Mouse (Mus musculus) heart, postnatal 0 days (tissue): ENCODE measurements around the gene Amer2.

Source experiments
- CTCF ChIP-seq: IDR thresholded peaks from 2 replicates; pipeline ENCODE4 v1.5.1; 2016; ENCODE audit warnings: antibody characterized with exemption, control low read depth, low read depth
- EP300 ChIP-seq: IDR thresholded peaks from 2 replicates; pipeline ENCODE4 v1.6.1; 2016; ENCODE audit warnings: antibody characterized with exemption, low read depth

DNA sequence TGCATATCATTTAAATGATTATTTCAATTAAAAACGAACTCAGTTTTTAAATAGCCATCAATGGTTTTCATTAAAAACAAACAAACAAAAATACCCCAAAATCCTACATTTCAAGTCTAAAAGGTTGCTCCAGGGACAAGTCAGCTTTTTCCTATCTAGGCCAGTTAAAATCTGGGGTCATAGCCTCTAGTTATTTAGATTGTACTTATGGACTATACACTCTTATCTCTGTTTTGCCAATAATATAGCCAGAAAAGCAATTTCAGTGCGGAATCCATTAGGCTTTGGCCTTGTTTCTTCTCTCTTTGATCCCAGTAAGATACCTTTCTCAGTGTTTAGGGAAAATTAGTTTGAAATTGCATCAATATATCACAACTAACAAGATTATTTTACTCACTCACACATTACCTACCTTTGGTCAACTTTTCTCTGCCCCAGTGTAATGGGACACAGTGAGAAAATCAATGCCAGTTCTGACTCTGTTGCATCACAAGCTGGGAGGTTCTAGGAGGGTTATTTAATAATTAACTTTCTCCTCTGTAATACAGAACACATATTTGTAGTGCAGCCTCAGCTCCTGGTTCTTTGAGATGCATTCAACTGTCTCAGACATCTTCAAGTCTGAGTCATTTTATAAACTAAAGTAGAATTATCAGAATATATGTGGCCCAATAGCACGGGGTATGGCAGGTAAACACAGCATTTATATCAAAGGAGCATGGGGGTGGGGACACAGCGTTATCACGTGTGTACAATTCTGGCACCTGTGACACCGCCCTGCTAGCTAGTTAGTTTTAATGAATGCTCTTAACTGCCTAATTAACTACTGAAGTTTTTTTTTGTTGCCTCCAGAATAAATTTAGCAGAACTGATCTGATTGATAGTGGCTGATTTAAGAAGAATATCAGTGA, 13.8 kb downstream of the Amer2 start:
- no peak for TF ChIP-seq CTCF
- TF ChIP-seq EP300, result no peak
